Mouse (Mus musculus) urinary bladder, adult 18-20 months (tissue): ENCODE data around the gene Cyld.
"Not testable (repeated sequence)": the region's sequence is repeated elsewhere in the genome, so short reads cannot be mapped to it uniquely, and the experiment has no call there.

Experiments used
- DNase-seq, 2 experiments: peaks; one replicate each; pipeline ENCODE4 v3.0.0; 2022; ENCODE audit warnings: low spot score in 2 of 2, mixed read lengths in 2 of 2

Cyld gene

GRCm38 (mm10) chr8:88689151-88689550 is 7.7 kb upstream of the Cyld start:
- no peak for DNase-seq

DNA sequence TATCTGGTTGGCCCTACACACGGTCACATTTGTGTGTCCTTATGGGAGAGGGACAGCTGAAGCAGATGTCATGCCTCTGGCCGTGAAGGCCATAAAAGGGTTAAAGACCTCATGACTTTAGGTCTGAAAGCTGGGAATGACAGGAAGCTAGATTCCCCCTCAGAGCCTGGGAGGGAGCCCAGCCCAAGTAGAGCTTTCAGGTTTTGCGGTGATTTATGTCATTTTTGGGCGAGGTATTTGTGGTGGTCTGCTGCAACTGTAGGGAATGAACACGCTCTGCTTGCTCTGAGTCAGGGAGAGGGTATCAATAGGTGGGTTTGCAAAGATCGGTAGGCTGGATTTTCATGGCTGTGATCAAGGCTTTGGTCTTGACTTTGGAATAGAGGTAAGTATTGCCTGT is 6.9 kb upstream of the Cyld start:
- DNase-seq = no peak

- no peak for DNase-seq
These were observed 5.4 kb upstream of the Cyld start for GRCm38 (mm10) chr8:88691342-88691948.

DNA sequence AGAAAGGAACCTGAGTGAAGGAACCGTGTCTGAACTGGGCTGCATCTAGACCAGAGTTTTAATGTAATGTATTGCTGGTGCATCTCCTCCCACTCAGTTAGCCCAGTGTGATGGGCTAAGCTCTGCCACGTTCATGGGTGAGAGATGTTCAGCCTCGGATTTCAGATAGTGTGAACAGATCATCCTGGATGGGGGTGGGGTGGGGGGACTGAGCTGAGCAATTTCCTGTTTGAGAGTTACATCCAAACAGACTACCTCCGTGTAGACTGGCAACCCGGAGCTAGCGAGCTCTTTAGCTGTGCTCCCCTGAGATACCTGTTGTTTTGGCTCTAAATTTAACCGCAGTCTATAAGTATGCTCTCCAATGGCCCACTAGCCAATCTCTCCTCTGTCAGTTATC is 4.9 kb upstream of the Cyld start:
- no peak for DNase-seq

DNA sequence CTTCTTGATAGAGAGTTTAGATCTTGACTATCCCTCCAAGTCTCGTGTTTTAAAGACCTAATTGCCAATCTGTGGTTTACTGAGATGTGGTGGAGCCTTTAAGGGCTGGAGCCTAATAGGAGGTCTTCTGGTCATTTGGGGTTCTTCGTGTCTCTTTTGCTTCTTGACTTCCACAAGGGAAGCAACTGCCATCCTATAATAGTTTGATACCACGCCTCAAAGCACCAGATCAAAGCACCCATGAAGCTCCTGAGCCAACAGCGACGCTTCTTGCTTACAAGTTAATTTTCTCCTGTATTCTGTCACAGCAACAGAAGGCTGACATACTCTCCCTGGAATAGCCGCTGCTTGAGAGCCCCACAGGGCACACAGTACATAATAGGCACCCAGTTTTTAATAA is 4.0 kb upstream of the Cyld start:
- no peak for DNase-seq

GRCm38 (mm10) chr8:88693376-88693775 is 3.5 kb upstream of the Cyld start:
- no peak for DNase-seq

DNA sequence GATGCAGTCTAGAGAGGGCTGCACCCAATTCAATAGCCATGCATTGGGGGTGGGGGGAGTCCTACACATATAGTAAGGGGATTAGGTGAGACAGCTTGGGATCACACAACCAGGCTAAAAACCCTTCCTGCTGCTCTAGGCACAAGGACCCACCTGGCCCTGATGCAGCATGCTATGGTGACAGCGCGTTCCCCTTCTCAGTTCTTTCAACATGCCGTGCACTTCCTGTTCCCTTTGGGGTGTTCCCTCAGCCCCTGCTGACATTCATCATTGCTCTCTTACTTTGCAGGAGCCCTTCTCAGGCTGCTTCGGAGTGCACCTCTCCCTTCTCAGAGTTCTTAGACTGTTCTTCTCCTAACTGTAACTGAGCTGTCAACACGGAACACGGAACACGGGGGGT is 2.5 kb upstream of the Cyld start:
- no peak for DNase-seq

DNA sequence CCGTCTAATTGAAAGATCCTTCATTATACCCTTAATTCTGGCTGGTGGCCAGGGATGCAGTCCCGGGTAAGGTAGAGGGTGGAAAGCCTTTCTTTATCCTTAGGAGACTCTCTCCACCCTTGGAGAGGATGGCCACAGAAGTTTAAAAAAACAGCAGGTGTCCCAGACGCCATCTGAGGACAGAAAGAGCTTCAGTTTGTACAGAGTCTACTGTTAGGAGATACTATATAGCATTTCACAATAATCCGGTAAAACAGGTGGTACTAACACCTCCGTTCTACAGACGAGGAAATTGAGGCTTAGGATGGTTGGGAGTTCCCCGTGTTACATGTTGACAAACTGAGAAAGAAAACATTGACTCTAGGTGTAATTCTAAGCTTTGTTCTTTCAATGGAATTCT is 600 bp upstream of the Cyld start:
- DNase-seq = no peak

- DNase-seq = peak; percentile 12 to 16
These were observed 809 bp downstream of the Cyld start for GRCm38 (mm10) chr8:88697642-88698031.

DNA sequence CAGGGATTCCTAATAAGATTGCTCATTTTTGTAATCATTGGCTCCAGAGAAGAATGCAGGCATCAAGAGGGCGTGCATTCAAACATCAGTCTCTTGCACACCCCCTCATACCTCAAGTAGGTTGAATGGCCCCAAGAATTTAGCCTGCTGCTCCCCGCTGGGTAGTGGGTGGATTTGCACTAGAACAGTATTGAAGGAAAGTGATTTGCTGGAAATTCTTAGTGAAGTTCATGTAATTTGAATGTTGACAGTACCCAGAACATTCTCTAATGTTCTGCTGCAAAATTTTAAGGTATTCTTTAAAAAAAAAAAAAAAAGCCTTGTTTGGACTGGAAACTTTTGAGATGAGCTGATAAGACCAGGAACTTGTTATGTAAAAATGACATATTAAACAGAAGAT is 1.2 kb downstream of the Cyld start:
- no peak for DNase-seq

DNA sequence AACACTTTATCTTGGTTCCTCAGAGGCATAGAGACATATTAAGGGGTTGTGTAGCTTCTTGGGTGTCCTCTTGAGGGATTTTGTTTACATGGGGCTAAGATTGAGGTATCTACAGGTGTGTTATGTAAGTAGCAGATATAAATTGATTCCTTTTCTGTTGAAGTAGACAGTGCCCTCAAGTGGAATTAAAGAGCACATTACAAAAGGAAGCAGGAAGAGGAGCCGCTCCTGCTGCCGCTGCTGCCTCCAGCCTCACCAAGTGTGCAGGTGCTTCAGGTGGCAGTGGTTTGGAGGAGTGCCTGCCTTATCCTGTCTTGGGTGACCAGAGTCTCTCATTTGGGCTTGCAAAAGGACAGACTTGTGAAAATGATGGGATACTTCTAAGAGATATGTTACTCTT is 4.8 kb downstream of the Cyld start:
- DNase-seq = no peak

GRCm38 (mm10) chr8:88702816-88703215 is 6.0 kb downstream of the Cyld start:
- DNase-seq = no peak

GRCm38 (mm10) chr8:88723256-88723963 is 26.6 kb downstream of the Cyld start:
- DNase-seq = no peak

- peak; percentile 57 to 65 for DNase-seq
These were observed 58.5 kb downstream of the Cyld start for GRCm38 (mm10) chr8:88755175-88755791.

GRCm38 (mm10) chr8:88761980-88762379 is 65.2 kb downstream of the Cyld start:
- no peak for DNase-seq

GRCm38 (mm10) chr8:88771241-88771640 is 74.4 kb downstream of the Cyld start:
- no peak for DNase-seq

GRCm38 (mm10) chr8:88774593-88775297 is 77.9 kb downstream of the Cyld start:
- DNase-seq = no peak

DNA sequence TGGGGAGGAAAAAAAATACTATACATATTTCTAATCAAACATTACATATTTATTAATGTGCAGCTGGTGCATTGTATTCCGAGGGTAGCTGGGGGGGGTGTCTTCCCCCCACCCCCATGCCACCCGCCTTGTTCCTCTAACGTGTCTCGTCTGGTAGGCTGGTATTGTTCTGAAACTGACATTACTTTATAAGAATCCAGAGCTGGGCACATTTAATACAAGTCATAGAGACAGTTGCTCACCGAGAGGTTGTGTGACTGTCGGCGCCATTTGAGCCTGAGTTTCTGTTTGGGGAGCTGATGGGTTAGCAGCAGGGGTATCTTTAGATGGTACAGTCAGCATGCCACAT is 78.4 kb downstream of the Cyld start:
- no peak for DNase-seq

GRCm38 (mm10) chr8:88780142-88780541 is 83.3 kb downstream of the Cyld start:
- DNase-seq = no peak

GRCm38 (mm10) chr8:88781283-88781682 is 84.5 kb downstream of the Cyld start:
- DNase-seq = no peak

GRCm38 (mm10) chr8:88783722-88784121 is 86.9 kb downstream of the Cyld start:
- DNase-seq = no peak

GRCm38 (mm10) chr8:88788335-88788734 is 91.5 kb downstream of the Cyld start:
- not testable (repeated sequence) for DNase-seq
